Mouse (Mus musculus) splenic B cell, adult 2 months (primary cell): Measurements from ENCODE around the gene Pus7.
"Not testable (repeated sequence)": the region's sequence is repeated elsewhere in the genome, so short reads cannot be mapped to it uniquely, and the experiment has no call there.

Experiments used
- DNase-seq: peaks from one replicate; pipeline ENCODE4 v3.0.0-alpha.2; 2011; ENCODE audit warnings: low read depth, low spot score
- H3K27me3 ChIP-seq: 2 replicates; pipeline ENCODE4 v1.6.1; 2012; ENCODE audit warnings: mild to moderate bottlenecking, low read length, moderate library complexity, mixed read lengths; ENCODE audit not compliant: control insufficient read depth, poor library complexity, insufficient read depth, severe bottlenecking
- H3K36me3 ChIP-seq: 2 replicates; pipeline ENCODE4 v1.6.1; 2012; ENCODE audit warnings: mild to moderate bottlenecking, low read length, moderate library complexity, mixed read lengths; ENCODE audit not compliant: control insufficient read depth, poor library complexity, insufficient read depth, severe bottlenecking

Pus7 gene

GRCm38 (mm10) chr5:23717469-23718181, 65.9 kb downstream of the Pus7 start:
- Histone ChIP-seq H3K36me3 (0 out of 2 replicates have a peak, but pooled peaks cover 2% of the 10 kb centered on the region), H3K27me3 (no peaks in the 10 kb centered on the region)
- DNase-seq: no peak

- DNase-seq: peak; percentile 20
- Histone ChIP-seq H3K36me3 (peaks cover 6% of the 10 kb centered on the region), H3K27me3 (no peaks in the 10 kb centered on the region)
Observed at GRCm38 (mm10) chr5:23713401-23714335, 69.8 kb downstream of the Pus7 start.

DNA sequence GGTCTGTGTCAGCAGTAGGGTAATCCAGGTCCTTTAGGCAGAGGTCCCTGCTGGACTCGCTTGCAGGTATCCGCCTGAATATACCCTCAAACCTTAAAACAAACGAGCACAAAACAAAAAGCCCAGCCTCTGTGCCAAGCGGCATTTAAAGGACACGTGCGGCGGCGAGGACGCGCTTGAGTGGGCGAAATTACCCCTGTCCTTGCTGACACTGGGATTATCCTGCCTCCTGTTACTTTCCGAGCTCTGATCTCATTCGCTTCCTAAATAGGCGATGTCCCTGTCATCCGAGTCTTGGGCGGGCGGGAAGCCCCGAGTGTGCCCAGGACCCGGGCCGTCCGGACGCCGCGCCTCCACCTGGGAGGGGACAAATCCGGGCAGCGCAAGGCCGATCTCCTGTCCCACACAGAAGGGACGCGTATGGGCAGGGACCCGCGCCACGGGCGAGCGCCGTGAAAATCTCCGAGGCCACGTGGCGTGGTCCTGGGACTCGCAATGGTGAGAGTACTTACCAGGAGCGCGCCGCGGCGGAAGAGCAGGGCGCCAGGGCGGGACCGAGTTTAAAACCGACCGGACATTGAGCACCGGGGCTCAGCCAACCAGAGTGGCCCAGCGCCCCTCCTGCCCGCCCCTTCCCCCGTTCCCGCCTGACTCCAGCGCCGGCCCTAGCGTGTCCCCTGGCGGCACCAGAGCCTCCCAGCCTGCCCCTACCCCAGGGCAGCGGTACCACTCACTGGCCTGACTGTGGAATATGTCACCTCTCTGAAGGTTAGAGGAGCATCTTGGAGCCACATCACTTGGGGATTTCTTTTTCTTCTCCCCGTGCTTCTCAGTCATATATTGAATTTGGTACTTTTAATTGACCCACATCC, 71.1 kb downstream of the Pus7 start:
- no peaks in the 10 kb centered on the region for H3K27me3 ChIP-seq
- peaks cover 4% of the 10 kb centered on the region for H3K36me3 ChIP-seq
- DNase-seq: peak; percentile 67

- not testable (repeated sequence) for H3K27me3 ChIP-seq, H3K36me3 ChIP-seq
- peak; percentile 18 for DNase-seq
Observed at GRCm38 (mm10) chr5:23711671-23712129, 71.8 kb downstream of the Pus7 start.

GRCm38 (mm10) chr5:23711244-23711643, 72.3 kb downstream of the Pus7 start:
- H3K36me3 ChIP-seq: peaks cover 7% of the 10 kb centered on the region

DNA sequence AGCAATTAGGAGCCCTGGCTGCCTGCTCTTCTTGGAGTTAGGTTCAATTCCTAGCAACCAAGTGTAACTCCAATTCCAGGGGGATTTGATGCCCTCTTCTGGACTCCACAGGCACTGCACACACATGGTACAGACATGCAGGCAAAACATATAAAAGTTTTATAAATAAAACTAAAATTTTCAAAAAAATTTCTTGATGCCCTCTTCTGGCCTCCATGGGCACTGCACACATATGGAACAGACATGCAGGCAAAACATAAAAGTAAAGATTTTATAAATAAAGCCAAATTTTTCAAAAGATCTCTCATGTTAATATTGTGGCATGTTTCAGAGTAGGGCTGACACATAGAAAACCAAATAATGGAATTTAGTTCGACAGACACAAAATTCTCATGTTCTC, 73.8 kb downstream of the Pus7 start:
- no peak for DNase-seq
- peaks cover 7% of the 10 kb centered on the region for H3K36me3 ChIP-seq
- H3K27me3 ChIP-seq: no peaks in the 10 kb centered on the region

More at GRCm38 (mm10) chr5:23711244-23711643, 72.3 kb downstream of the Pus7 start:
- H3K27me3 ChIP-seq: no peaks in the 10 kb centered on the region
- DNase-seq: no peak

DNA sequence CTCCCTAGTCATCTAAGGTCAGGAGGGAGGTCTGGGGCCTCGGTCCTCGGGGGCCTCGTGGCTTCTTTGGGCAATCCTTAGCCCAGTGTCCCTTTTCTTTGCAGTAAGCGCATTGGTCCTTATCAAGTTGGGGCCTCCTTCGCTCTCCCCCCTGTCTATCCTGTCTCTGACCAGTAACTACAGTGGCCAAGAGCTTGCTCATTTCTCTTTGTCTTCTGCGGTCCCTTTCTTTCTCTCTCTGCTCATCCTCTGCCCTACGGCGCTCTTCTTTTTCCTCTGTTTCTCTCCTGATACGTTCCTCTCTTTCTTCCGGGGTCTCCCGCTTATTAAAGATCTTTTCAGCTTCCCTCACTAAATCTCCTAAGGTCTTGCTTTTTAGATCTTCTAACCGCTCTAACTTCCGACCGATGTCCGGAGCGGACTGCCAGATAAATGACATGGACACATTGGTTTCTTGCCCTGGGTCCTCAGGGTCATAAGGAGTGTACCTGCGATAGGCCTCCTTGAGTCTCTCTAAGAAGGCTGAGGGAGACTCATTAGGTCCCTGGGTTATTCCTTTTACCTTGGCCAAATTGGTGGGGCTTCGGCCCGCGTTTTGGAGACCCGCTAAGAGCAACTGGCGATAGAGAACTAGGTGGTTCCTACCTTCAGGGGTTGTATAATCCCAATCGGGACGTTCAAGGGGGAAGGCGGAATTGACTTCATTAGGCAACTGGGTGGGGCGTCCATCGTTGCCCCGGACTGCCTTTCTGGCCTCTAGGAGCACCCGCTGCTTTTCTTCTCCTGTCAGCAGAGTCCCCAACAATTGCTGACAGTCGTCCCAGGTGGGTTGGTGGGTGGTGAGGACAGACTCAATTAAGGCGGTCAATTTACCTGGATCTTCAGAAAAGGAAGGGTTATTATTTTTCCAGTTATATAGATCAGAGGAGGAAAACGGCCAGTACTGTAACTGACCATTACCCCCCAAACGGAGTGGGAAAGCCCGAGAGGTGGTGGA, 76.6 kb downstream of the Pus7 start:
- not testable (repeated sequence) for H3K27me3 ChIP-seq, DNase-seq
- peaks cover 15% of the 10 kb centered on the region for H3K36me3 ChIP-seq

- no peaks in the 10 kb centered on the region for H3K36me3 ChIP-seq
- no peak for DNase-seq
- no peaks in the 10 kb centered on the region for H3K27me3 ChIP-seq
Observed at GRCm38 (mm10) chr5:23697457-23697856, 86.1 kb downstream of the Pus7 start.
